Mouse (Mus musculus): ENCODE data around the gene Sh2b3.
"Not testable (repeated sequence)": the region's sequence is repeated elsewhere in the genome, so short reads cannot be mapped to it uniquely, and the experiment has no call there.

The Sh2b3 gene

GRCm38 (mm10) chr5:121837441-121838340 is at the start of gene Sh2b3:
TSS of gene Sh2b3 (minus strand) at chr5:121837646.
- no peak for DNase-seq (ENCODE audit: low read depth in 2 of 2, low spot score in 2 of 2)

GRCm38 (mm10) chr5:121883356-121883755 is 45.9 kb upstream of the Sh2b3 start:
- no peak for DNase-seq (ENCODE audit: low read depth in 2 of 2, low spot score in 2 of 2)

GRCm38 (mm10) chr5:121879211-121879610 is 41.8 kb upstream of the Sh2b3 start:
- peak in 1 of 2 experiments; percentile 32 for DNase-seq (ENCODE audit: low read depth in 2 of 2, low spot score in 2 of 2)

GRCm38 (mm10) chr5:121878703-121879102 is 41.3 kb upstream of the Sh2b3 start:
- DNase-seq (ENCODE audit: low read depth in 2 of 2, low spot score in 2 of 2), result no peak

- no peak for DNase-seq (ENCODE audit: low read depth in 2 of 2, low spot score in 2 of 2)
Measured at GRCm38 (mm10) chr5:121876901-121877300, 39.5 kb upstream of the Sh2b3 start.

- DNase-seq (ENCODE audit: low read depth in 2 of 2, low spot score in 2 of 2), result no peak
Measured at GRCm38 (mm10) chr5:121875041-121875440, 37.6 kb upstream of the Sh2b3 start.

GRCm38 (mm10) chr5:121872158-121872557 is 34.7 kb upstream of the Sh2b3 start:
- DNase-seq (ENCODE audit: low read depth in 2 of 2, low spot score in 2 of 2), result peak; percentile 16 to 41

- no peak for DNase-seq (ENCODE audit: low read depth in 2 of 2, low spot score in 2 of 2)
Measured at GRCm38 (mm10) chr5:121871515-121872030, 34.1 kb upstream of the Sh2b3 start.

- no peak for DNase-seq (ENCODE audit: low read depth in 2 of 2, low spot score in 2 of 2)
Measured at GRCm38 (mm10) chr5:121870832-121871231, 33.4 kb upstream of the Sh2b3 start.

- no peak for DNase-seq (ENCODE audit: low read depth in 2 of 2, low spot score in 2 of 2)
Measured at GRCm38 (mm10) chr5:121867963-121868362, 30.5 kb upstream of the Sh2b3 start.

- DNase-seq (ENCODE audit: low read depth in 2 of 2, low spot score in 2 of 2), result no peak
Measured at GRCm38 (mm10) chr5:121864330-121864729, 26.9 kb upstream of the Sh2b3 start.

- DNase-seq (ENCODE audit: low read depth in 2 of 2, low spot score in 2 of 2), result no peak
Measured at GRCm38 (mm10) chr5:121861964-121862363, 24.5 kb upstream of the Sh2b3 start.

GRCm38 (mm10) chr5:121858427-121858826 is 21.0 kb upstream of the Sh2b3 start:
- no peak for DNase-seq (ENCODE audit: low read depth in 2 of 2, low spot score in 2 of 2)

GRCm38 (mm10) chr5:121856740-121857139 is 19.3 kb upstream of the Sh2b3 start:
- DNase-seq (ENCODE audit: low read depth in 2 of 2, low spot score in 2 of 2), result no peak

GRCm38 (mm10) chr5:121854768-121855167 is 17.3 kb upstream of the Sh2b3 start:
- no peak for DNase-seq (ENCODE audit: low read depth in 2 of 2, low spot score in 2 of 2)

GRCm38 (mm10) chr5:121853368-121854051 is 16.1 kb upstream of the Sh2b3 start:
- no peak for DNase-seq (ENCODE audit: low read depth in 2 of 2, low spot score in 2 of 2)

GRCm38 (mm10) chr5:121849478-121850349 is 12.3 kb upstream of the Sh2b3 start:
- no peak for DNase-seq (ENCODE audit: low read depth in 2 of 2, low spot score in 2 of 2)

GRCm38 (mm10) chr5:121848743-121849142 is 11.3 kb upstream of the Sh2b3 start, which contains the start of gene Pheta1:
TSS of gene Pheta1 (plus strand) at chr5:121848984.
- peak; percentile 80 to 82 for DNase-seq (ENCODE audit: low read depth in 2 of 2, low spot score in 2 of 2)

GRCm38 (mm10) chr5:121848035-121848519 is 10.6 kb upstream of the Sh2b3 start:
- DNase-seq (ENCODE audit: low read depth in 2 of 2, low spot score in 2 of 2), result peak in 1 of 2 experiments; percentile 38

- DNase-seq (ENCODE audit: low read depth in 2 of 2, low spot score in 2 of 2), result not testable (repeated sequence)
Measured at GRCm38 (mm10) chr5:121847269-121847668, 9.8 kb upstream of the Sh2b3 start.

GRCm38 (mm10) chr5:121846322-121846721 is 8.9 kb upstream of the Sh2b3 start:
- DNase-seq (ENCODE audit: low read depth in 2 of 2, low spot score in 2 of 2), result no peak

Measured in CD8-positive naive resting alpha-beta T cell, adult 2 months (primary cell).